Comparison of ENCODE assay signal across 8 mouse cellular contexts in genomic region chr3:104782061-104782681, GRCm38 (mm10). TPM values are rescaled to one million over a fixed set of nuclear protein-coding genes. Genes with fewer than 3 reads are reported as not detected.
DNase-seq lines count a peak whose midpoint lies in the region; ATAC-seq and TF ChIP-seq lines count a peak whose summit lies in the region.

No protein-coding gene starts in this region.

- H3K4me3 ChIP-seq in E14TG2a.4 (replicated peaks; ENCODE audit: low read length): peak overlapping the region; percentile 95
- peak overlapping the region; percentile 79 for H3K4me3 ChIP-seq in heart, embryonic 10.5 days
- peak overlapping the region; percentile 57 for H3K4me3 ChIP-seq in kidney, embryonic 15.5 days (replicated peaks)
- H3K4me3 ChIP-seq in megakaryocyte, embryonic 14.5 days (replicated peaks): peak overlapping the region; percentile 91

- 17% methylated on average over 12 of the region's 12 CpGs for WGBS in heart, embryonic 10.5 days
- WGBS in kidney, embryonic 15.5 days: 13% methylated on average over 12 of the region's 12 CpGs

- peak; percentile 85 to 87 for DNase-seq in adrenal gland, postnatal 36 days
- DNase-seq in heart, embryonic 10.5 days (ENCODE audit: low spot score): no peak
- DNase-seq in thymus, postnatal 25 days: no peak
- no peak for DNase-seq in right cerebral cortex, postnatal 25 days
- no peak for DNase-seq in layer of hippocampus, postnatal 14 days (ENCODE audit: low spot score in 2 of 2)

- peak; percentile 16; the same call in 1 of the 2 replicates for ATAC-seq in kidney, embryonic 15.5 days (replicated peaks; ENCODE audit: low FRiP score)

- peak overlapping the region; percentile 90 for H3K27ac ChIP-seq in heart, embryonic 10.5 days
- no peak overlapping the region for H3K27ac ChIP-seq in kidney, embryonic 15.5 days

- peak overlapping the region; percentile 53 for H3K9ac ChIP-seq in kidney, embryonic 15.5 days

- peaks cover 79% of the 10 kb centered on the region for H3K4me1 ChIP-seq in E14TG2a.4 (replicated peaks; ENCODE audit: low read depth, low read length)
- peaks cover 40% of the 10 kb centered on the region for H3K4me1 ChIP-seq in heart, embryonic 10.5 days
- peaks cover 39% of the 10 kb centered on the region for H3K4me1 ChIP-seq in kidney, embryonic 15.5 days
- peaks cover 64% of the 10 kb centered on the region for H3K4me1 ChIP-seq in megakaryocyte, embryonic 14.5 days

- peaks cover 17% of the 10 kb centered on the region for H3K27me3 ChIP-seq in E14TG2a.4 (ENCODE audit: insufficient read depth, low read length)
- H3K27me3 ChIP-seq in heart, embryonic 10.5 days (ENCODE audit: insufficient read depth, poor library complexity, severe bottlenecking): peaks cover 59% of the 10 kb centered on the region
- peaks cover 77% of the 10 kb centered on the region for H3K27me3 ChIP-seq in kidney, embryonic 15.5 days
- peaks cover 71% of the 10 kb centered on the region for H3K27me3 ChIP-seq in megakaryocyte, embryonic 14.5 days (replicated peaks)

- H3K4me2 ChIP-seq in kidney, embryonic 15.5 days: peak overlapping the region; percentile 98

- H3K9me3 ChIP-seq in E14TG2a.4 (ENCODE audit: low read length): no peaks in the 10 kb centered on the region
- no peaks in the 10 kb centered on the region for H3K9me3 ChIP-seq in heart, embryonic 10.5 days
- no peaks in the 10 kb centered on the region for H3K9me3 ChIP-seq in kidney, embryonic 15.5 days (replicated peaks)
- H3K9me3 ChIP-seq in megakaryocyte, embryonic 14.5 days: no peaks in the 10 kb centered on the region

- peak; percentile 13; the same call in 1 of the 2 replicates for TF ChIP-seq CTCF in E14TG2a.4 (conservative IDR thresholded peaks at IDR 0.05; ENCODE audit: low read length)

- peaks cover 36% of the 10 kb centered on the region for H3K36me3 ChIP-seq in E14TG2a.4 (ENCODE audit: insufficient read depth, low read length)
- 0 out of 2 replicates have a peak, but pooled peaks cover 11% of the 10 kb centered on the region for H3K36me3 ChIP-seq in heart, embryonic 10.5 days
- H3K36me3 ChIP-seq in kidney, embryonic 15.5 days: no peaks in the 10 kb centered on the region
- H3K36me3 ChIP-seq in megakaryocyte, embryonic 14.5 days (replicated peaks; ENCODE audit: low read length): no peaks in the 10 kb centered on the region

RNA-seq across cellular contexts. Expression of gene Fam19a3, which starts 0.5 kb away (rescaled TPM):
- total RNA-seq in adrenal gland, postnatal 36 days (2021): 1 to 10 TPM in 1 of 2 experiments, under 1 TPM in 1; 0.82 to 1.3 TPM
- polyA plus RNA-seq in heart, embryonic 10.5 days (2016; fragmentation: Nextera tagmentation; extraction: Ambion mirVana): 0.70 and 1.4 TPM in 2 replicates
- polyA plus RNA-seq in kidney, embryonic 15.5 days (2015; fragmentation: Nextera tagmentation; extraction: Ambion mirVana): 0.06 and 0.10 TPM in 2 replicates
- polyA plus RNA-seq in megakaryocyte, embryonic 14.5 days (2012; ENCODE audit: insufficient read depth, low replicate concordance): not detected in 2 replicates
- total RNA-seq in layer of hippocampus, postnatal 14 days (2021): under 1 TPM in 1 of 2 experiments, not detected in 1; 0.10 TPM

RNA-seq across cellular contexts. Expression of gene Ppm1j, which starts 1.3 kb away (rescaled TPM):
- total RNA-seq in adrenal gland, postnatal 36 days (2021): 1 to 10 TPM; 4.6 to 6.6 TPM
- polyA plus RNA-seq in heart, embryonic 10.5 days (2016; fragmentation: Nextera tagmentation; extraction: Ambion mirVana): 19.9 and 44.8 TPM in 2 replicates
- 6.5 and 6.9 TPM in 2 replicates for polyA plus RNA-seq in kidney, embryonic 15.5 days (2015; fragmentation: Nextera tagmentation; extraction: Ambion mirVana)
- polyA plus RNA-seq in megakaryocyte, embryonic 14.5 days (2012; ENCODE audit: insufficient read depth, low replicate concordance): 2.1 and 6.0 TPM in 2 replicates
- 1 to 10 TPM in 1 of 2 experiments, under 1 TPM in 1; 0.81 to 2.7 TPM for total RNA-seq in layer of hippocampus, postnatal 14 days (2021)

RNA-seq across cellular contexts. Expression of gene Rhoc, which starts 6.0 kb away (rescaled TPM):
- 100 to 1,000 TPM; 107 to 133 TPM for total RNA-seq in adrenal gland, postnatal 36 days (2021)
- 243 and 267 TPM in 2 replicates for polyA plus RNA-seq in heart, embryonic 10.5 days (2016; fragmentation: Nextera tagmentation; extraction: Ambion mirVana)
- polyA plus RNA-seq in kidney, embryonic 15.5 days (2015; fragmentation: Nextera tagmentation; extraction: Ambion mirVana): 131 and 135 TPM in 2 replicates
- 103 and 229 TPM in 2 replicates for polyA plus RNA-seq in megakaryocyte, embryonic 14.5 days (2012; ENCODE audit: insufficient read depth, low replicate concordance)
- 10 to 100 TPM; 35.3 to 37.6 TPM for total RNA-seq in layer of hippocampus, postnatal 14 days (2021)

RNA-seq across cellular contexts. Expression of gene Mov10, which starts 36.2 kb away (rescaled TPM):
- total RNA-seq in adrenal gland, postnatal 36 days (2021): 10 to 100 TPM; 12.3 to 22.3 TPM
- polyA plus RNA-seq in heart, embryonic 10.5 days (2016; fragmentation: Nextera tagmentation; extraction: Ambion mirVana): 42.2 and 54.0 TPM in 2 replicates
- 62.9 and 66.5 TPM in 2 replicates for polyA plus RNA-seq in kidney, embryonic 15.5 days (2015; fragmentation: Nextera tagmentation; extraction: Ambion mirVana)
- polyA plus RNA-seq in megakaryocyte, embryonic 14.5 days (2012; ENCODE audit: insufficient read depth, low replicate concordance): 38.5 and 66.3 TPM in 2 replicates
- total RNA-seq in layer of hippocampus, postnatal 14 days (2021): 1 to 10 TPM; 7.9 to 9.4 TPM

Comparison
In these comparisons a context has a peak if more than half of its experiments do, and no peak if none do; other contexts are left out.
1. DNase-seq: peak in adrenal gland, postnatal 36 days (2 of 2); none in heart, embryonic 10.5 days (single experiment), thymus, postnatal 25 days (single experiment), right cerebral cortex, postnatal 25 days (single experiment) and layer of hippocampus, postnatal 14 days (0 of 2).
2. Peak in every context shown above with its lines, with median percentiles within 50 percentile points of each other: H3K4me3 ChIP-seq.